Mouse (Mus musculus): ENCODE measurements around the gene Hoxd9. TPM values are rescaled to one million over a fixed set of nuclear protein-coding genes. Genes with fewer than 3 reads are reported as not detected.

Hoxd9 gene
- polyA plus RNA-seq, 1 experiment from 2014 or later = 67.0 TPM

DNA sequence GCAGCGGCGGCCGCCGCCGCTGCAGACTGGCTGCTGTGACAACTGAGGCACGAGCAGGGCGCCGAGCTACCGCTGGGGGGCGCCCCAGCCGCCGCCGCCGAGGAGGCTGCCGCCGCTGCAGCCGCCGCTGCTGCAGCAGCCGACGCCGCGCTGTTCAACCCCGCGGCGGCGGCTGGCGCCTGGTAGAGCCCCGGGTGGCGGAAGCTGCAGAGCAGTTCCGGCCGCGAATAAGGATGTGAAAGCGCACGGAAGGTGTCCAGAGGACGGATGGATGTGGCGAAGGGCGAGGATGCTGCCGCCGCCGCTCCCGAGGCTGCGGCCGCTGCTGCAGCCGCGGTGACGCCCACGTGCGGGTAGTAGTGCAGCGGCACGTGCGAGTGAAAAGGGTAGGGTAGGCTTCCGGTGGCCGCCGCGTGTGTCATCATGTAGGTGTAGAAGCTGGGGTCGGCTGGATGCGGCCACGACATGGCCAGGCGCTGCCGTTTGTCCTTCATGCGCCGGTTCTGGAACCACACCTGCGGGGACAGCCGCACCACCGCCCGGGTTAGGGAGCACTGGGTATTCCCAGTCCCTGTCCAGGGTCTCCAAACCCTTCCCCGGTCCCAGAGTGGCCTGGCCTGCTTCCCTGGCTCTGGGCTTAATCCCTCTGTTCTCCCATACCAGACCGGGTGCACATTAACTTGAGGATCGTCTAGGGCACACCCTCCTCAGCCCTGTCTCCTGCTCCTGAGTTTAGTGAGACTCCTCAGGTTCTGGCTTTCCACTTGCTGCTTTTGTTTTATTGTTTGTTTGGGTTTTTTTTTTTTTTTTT is 41.5 kb upstream of the Hoxd9 start:
- Histone ChIP-seq H3K9ac (ENCODE audit: low read depth, low read length) (no peak overlapping the region), H3K9me3 (replicated peaks; ENCODE audit: low read length) (no peaks in the 10 kb centered on the region), H3K4me2 (ENCODE audit: low read length) (peak overlapping the region; percentile 39), H3K36me3 (ENCODE audit: insufficient read depth, low read length) (no peaks in the 10 kb centered on the region), H3K27me3 (ENCODE audit: insufficient read depth, low read length) (peaks cover 68% of the 10 kb centered on the region), H3K4me1 (replicated peaks; ENCODE audit: insufficient read depth, low read length) (peaks cover 4% of the 10 kb centered on the region; the same call in 1 of the 2 replicates), H3K4me3 (replicated peaks; ENCODE audit: low read depth, low read length) (peak overlapping the region; percentile 19), H3K27ac (no peak overlapping the region)
- ATAC-seq (replicated peaks; ENCODE audit: low FRiP score, low read depth) = peak; percentile 27; the same call in 1 of the 2 replicates
- TF ChIP-seq CTCF (IDR thresholded peaks at IDR 0.05; ENCODE audit: low read depth) = no peak
- under 1% methylated on average over 65 of the region's 69 CpGs for WGBS
- DNase-seq (ENCODE audit: low spot score) = peak; percentile 32

DNA sequence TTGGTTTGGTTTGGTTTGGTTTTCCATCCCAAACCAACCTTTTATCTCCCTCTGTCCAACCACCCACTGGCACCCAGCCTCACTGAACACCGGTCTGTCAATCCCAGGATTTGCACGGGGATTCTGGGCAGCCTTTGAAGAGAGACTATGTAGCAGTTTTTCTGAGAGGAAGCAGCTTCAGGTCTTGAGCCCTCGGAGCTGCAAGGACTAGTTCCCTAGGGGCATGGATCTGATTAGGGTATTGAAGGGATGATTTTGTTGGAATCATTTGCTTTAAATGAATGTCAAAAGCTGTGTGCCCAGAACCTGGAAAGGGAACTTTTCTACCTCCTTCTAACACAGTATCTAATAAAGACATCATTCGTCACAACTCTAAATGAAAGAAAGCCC is 40.9 kb upstream of the Hoxd9 start:
- no peak overlapping the region for H3K27ac ChIP-seq
- WGBS = 5% methylated on average over 4 of the region's 4 CpGs
- H3K27me3 ChIP-seq (ENCODE audit: insufficient read depth, low read length) = peaks cover 67% of the 10 kb centered on the region
- DNase-seq (ENCODE audit: low spot score) (peak; percentile 24), ATAC-seq (replicated peaks; ENCODE audit: low FRiP score, low read depth) (no peak)
- no peaks in the 10 kb centered on the region for H3K36me3 ChIP-seq (ENCODE audit: insufficient read depth, low read length)
- TF ChIP-seq CTCF (IDR thresholded peaks at IDR 0.05; ENCODE audit: low read depth) = no peak
- no peak overlapping the region for H3K4me3 ChIP-seq (replicated peaks; ENCODE audit: low read depth, low read length)
- H3K9me3 ChIP-seq (replicated peaks; ENCODE audit: low read length) = no peaks in the 10 kb centered on the region
- peaks cover 4% of the 10 kb centered on the region; the same call in 1 of the 2 replicates for H3K4me1 ChIP-seq (replicated peaks; ENCODE audit: insufficient read depth, low read length)
- no peak overlapping the region for H3K4me2 ChIP-seq (ENCODE audit: low read length)
- no peak overlapping the region for H3K9ac ChIP-seq (ENCODE audit: low read depth, low read length)

DNA sequence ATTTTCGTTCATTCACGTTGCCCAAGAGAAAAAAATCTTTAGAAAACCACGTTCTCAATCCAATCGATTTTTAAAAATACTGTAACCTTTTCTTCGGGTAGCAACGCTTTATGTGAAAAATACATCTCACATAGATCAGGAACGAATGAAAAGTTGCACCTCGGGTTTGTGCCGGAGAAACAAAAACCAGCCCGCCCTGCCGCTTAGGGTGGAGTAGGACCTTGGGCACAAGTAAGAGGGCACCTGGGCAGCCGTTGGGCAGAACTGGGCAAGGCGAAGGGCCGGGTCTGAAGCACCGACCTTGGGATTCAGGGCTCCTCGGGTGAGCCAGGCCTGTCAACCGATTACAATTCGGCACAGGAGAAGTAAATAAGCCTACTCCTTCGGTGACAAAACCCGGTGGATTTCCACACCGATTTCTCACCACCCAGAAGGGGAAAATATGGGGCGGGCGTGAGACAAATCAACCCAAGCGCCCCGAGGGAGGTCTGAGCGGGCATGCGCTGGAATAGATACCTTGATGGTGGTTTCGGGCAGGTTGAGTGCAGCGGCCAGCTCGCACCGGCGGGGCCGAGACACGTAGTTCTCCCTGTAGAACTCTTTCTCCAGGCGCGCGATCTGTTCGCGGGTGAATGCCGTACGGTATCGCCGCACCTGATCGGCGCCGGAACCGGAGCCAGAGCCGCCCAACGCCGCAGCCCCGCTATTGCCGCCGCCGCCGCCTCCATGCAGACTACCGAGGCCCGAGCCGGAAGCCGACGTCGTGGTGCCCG is 40.1 kb upstream of the Hoxd9 start:
- DNase-seq (ENCODE audit: low spot score) (peak; percentile 20), ATAC-seq (replicated peaks; ENCODE audit: low FRiP score, low read depth) (no peak)
- peaks cover 67% of the 10 kb centered on the region for H3K27me3 ChIP-seq (ENCODE audit: insufficient read depth, low read length)
- H3K4me1 ChIP-seq (replicated peaks; ENCODE audit: insufficient read depth, low read length) = peaks cover 4% of the 10 kb centered on the region; the same call in 1 of the 2 replicates
- no peak overlapping the region for H3K9ac ChIP-seq (ENCODE audit: low read depth, low read length)
- WGBS = 2% methylated on average over 62 of the region's 62 CpGs
- TF ChIP-seq CTCF (IDR thresholded peaks at IDR 0.05; ENCODE audit: low read depth) = no peak
- 0 out of 2 replicates have a peak overlapping the region, but pooled peaks have one; percentile 11 for H3K4me3 ChIP-seq (replicated peaks; ENCODE audit: low read depth, low read length)
- no peaks in the 10 kb centered on the region for H3K9me3 ChIP-seq (replicated peaks; ENCODE audit: low read length)
- H3K4me2 ChIP-seq (ENCODE audit: low read length) = peak overlapping the region; percentile 31; the same call in 1 of the 2 replicates
- no peaks in the 10 kb centered on the region for H3K36me3 ChIP-seq (ENCODE audit: insufficient read depth, low read length)
- no peak overlapping the region for H3K27ac ChIP-seq

DNA sequence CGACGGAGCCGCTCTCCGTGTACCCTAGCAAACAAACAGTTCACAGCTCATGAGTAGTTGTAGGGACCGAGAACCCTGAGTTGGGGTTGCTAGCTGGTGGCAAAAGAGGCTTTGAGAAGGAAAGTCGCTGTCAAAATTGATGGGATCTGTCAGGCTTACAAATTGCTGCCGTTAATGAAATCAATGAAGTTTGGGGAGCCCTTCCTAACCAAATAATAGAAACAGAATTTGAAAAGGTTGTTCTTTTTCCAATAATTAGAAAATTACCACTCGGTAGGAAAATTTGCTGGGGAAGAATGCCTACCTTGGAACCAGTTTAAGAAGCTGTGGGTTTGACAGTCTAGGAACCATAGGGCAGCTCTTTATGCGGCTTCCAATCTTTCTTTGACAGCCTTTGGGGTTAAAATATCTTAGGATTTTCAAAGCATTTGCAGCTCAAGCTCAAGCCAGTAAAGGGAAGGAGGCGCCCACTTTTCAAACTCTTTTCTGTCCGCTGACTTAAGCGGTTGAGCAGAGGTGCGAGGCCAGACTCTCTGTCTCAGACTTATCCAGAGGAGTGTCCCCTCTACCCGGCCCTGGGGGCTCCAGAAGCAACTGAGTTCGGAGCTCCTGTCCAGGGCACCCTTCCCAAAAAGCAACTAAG is 39.4 kb upstream of the Hoxd9 start:
- H3K36me3 ChIP-seq (ENCODE audit: insufficient read depth, low read length) = no peaks in the 10 kb centered on the region
- peaks cover 71% of the 10 kb centered on the region for H3K27me3 ChIP-seq (ENCODE audit: insufficient read depth, low read length)
- H3K9ac ChIP-seq (ENCODE audit: low read depth, low read length) = no peak overlapping the region
- WGBS = 1% methylated on average over 15 of the region's 15 CpGs
- 0 out of 2 replicates have a peak overlapping the region, but pooled peaks have one; percentile 11 for H3K4me3 ChIP-seq (replicated peaks; ENCODE audit: low read depth, low read length)
- no peak for ATAC-seq (replicated peaks; ENCODE audit: low FRiP score, low read depth)
- H3K4me2 ChIP-seq (ENCODE audit: low read length) = peak overlapping the region; percentile 31; the same call in 1 of the 2 replicates
- no peak for TF ChIP-seq CTCF (IDR thresholded peaks at IDR 0.05; ENCODE audit: low read depth)
- peak; percentile 44 for DNase-seq (ENCODE audit: low spot score)
- no peaks in the 10 kb centered on the region for H3K9me3 ChIP-seq (replicated peaks; ENCODE audit: low read length)
- H3K4me1 ChIP-seq (replicated peaks; ENCODE audit: insufficient read depth, low read length) = peaks cover 4% of the 10 kb centered on the region; the same call in 1 of the 2 replicates
- no peak overlapping the region for H3K27ac ChIP-seq

DNA sequence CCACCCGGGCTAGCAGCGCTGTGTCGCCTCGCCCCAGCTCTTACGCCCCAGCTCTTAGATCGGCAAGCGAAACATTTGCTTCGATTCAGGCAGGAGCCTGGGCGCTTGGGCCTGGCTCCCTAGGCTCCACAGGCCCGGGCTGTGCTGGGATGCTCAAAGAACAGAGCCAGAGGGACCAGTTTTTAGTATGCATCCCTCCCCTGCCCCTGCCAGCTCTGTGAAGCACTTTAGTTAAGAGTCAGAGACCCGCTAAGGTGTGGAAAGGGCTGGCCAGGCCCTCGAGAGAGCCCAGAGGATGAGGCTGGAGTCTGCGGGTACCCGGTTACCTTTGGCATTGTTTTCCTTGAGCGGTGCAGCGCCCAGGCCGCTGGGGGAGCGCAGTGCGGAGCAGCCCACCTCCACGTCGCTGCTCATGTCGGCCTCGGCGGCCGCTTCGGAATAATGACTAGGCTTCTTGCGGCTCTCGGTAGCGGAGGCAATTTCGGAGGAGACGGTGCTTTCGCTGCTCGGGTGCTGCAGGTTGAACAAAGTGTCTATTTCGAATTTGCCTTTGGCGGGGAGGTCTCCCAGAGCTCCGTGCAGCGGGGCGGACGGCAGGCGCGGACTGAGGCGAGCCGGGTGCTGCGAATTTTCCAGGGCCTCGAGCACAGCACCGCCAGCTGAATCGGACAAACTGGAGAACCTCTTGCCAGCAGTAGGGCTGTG is 38.7 kb upstream of the Hoxd9 start:
- Histone ChIP-seq H3K4me2 (ENCODE audit: low read length) (no peak overlapping the region), H3K27me3 (ENCODE audit: insufficient read depth, low read length) (peaks cover 75% of the 10 kb centered on the region), H3K36me3 (ENCODE audit: insufficient read depth, low read length) (no peaks in the 10 kb centered on the region), H3K9ac (ENCODE audit: low read depth, low read length) (no peak overlapping the region), H3K4me3 (replicated peaks; ENCODE audit: low read depth, low read length) (no peak overlapping the region), H3K27ac (no peak overlapping the region), H3K4me1 (replicated peaks; ENCODE audit: insufficient read depth, low read length) (peaks cover 4% of the 10 kb centered on the region; the same call in 1 of the 2 replicates), H3K9me3 (replicated peaks; ENCODE audit: low read length) (no peaks in the 10 kb centered on the region)
- no peak for ATAC-seq (replicated peaks; ENCODE audit: low FRiP score, low read depth)
- no peak for TF ChIP-seq CTCF (IDR thresholded peaks at IDR 0.05; ENCODE audit: low read depth)
- peak; percentile 22 for DNase-seq (ENCODE audit: low spot score)
- WGBS = 2% methylated on average over 47 of the region's 47 CpGs
